Mouse (Mus musculus) bone marrow, adult 2 months (tissue): ENCODE data around the gene E2f4. TPM values are rescaled to one million over a fixed set of nuclear protein-coding genes. Genes with fewer than 3 reads are reported as not detected.

Experiments
- H3K27ac ChIP-seq: fragments of 200-500 bp; 2 replicates; pipeline ENCODE4 v1.5.1; 2012; ENCODE audit warnings: low read depth, mild to moderate bottlenecking, control low read depth, inconsistent platforms, low read length; ENCODE audit not compliant: control insufficient read depth, poor library complexity, insufficient read depth
- H3K4me1 ChIP-seq: fragments of 200-500 bp; 2 replicates; pipeline ENCODE4 v1.6.1; 2011; ENCODE audit warnings: low read length; ENCODE audit not compliant: control insufficient read depth, insufficient read depth
- H3K4me3 ChIP-seq: fragments of 200-500 bp; replicated peaks from 2 replicates; pipeline ENCODE3; 2011; ENCODE audit warnings: mild to moderate bottlenecking, low read depth, low read length, control low read depth; ENCODE audit not compliant: control insufficient read depth
- CTCF ChIP-seq: fragments of 200-500 bp; IDR thresholded peaks from 2 replicates; pipeline ENCODE4 v1.5.1; 2011; ENCODE audit warnings: low read length, control low read depth; ENCODE audit not compliant: control insufficient read depth, insufficient read depth
- POLR2A ChIP-seq: fragments of 200-500 bp; IDR thresholded peaks from 2 replicates; pipeline ENCODE4 v1.6.1; 2011; ENCODE audit warnings: low read depth, mild to moderate bottlenecking, control low read depth, low read length, borderline replicate concordance; ENCODE audit not compliant: control insufficient read depth
- WGBS: fragments of 180-500 bp; shearing (Covaris S2); methylation state at CpG from one replicate; pipeline ENCODE4 v1.1.7; 2018; 5-methylcytosine and 5-hydroxymethylcytosine counted together
- polyA plus RNA-seq: library from polyadenylated mRNA; stranded (reverse); fragments of >200 nt; gene quantifications from 2 replicates; pipeline ENCODE4 v1.2.4, GENCODE M21; 2011; ENCODE audit warnings: low replicate concordance; ENCODE audit not compliant: missing spikeins, insufficient read depth, insufficient read length

The E2f4 gene
- polyA plus RNA-seq, 1 experiment, result 115 TPM

DNA sequence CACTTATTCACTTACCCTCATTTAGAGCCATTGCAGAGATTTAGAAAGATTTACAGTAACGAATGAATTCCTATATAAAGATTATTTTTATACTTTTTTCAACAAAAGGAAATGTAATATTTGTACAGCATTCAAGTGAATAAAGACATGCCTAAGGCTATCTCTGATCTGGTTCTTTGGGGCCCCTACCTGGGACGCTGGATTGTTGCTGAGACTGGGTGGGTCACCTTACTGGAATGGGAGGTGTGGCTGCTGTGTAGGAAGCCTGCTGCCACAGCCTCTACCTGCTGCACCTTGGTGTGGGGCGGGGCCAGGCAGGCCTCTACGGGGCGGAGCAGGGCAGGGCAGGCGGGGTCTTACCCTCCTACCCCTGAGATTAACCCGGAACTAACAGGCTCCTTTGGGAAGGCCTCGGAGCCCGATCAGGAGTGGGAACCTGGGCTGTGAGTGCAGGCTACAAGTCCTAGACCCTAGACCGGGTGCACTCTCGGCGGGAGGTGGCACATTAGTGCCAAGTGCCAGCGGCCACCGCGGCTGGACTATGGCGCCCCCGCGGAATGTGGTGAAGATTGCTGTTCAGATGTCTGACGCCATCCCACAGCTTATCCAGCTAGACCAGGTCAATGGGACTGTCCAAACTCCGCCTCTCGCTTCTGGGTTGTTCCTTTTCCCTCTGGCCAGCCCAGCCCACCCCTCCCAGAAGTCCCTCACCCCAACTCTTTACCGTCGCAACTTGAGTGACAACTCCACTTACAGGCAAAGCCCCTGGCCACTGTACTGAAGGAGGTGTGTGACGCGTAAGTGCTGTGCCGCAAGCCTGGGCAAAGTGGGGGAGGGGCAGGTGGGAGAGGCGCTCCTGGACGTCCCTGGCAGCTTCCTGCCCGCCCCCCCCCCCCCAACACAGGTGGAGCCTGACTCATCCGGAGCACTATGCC, 8.0 kb downstream of the E2f4 start, which contains the start of gene Elmo3:
Gene Elmo3 (plus strand): TSS at position 391 of the 935 bp plus-strand sequence.
- WGBS, result 9% methylated on average over 29 of the region's 30 CpGs
- Histone ChIP-seq H3K27ac (peak within 1 kb of the TSS; percentile 7), H3K4me3 (peak within 1 kb of the TSS; percentile 2), H3K4me1 (no peaks in the 10 kb centered on the region; the same call in 1 of the 2 replicates)
- TF ChIP-seq CTCF (no peak), POLR2A (0 out of 2 replicates have a peak, but pooled peaks have one; percentile 34)

- Histone ChIP-seq H3K4me1 (no peaks in the 10 kb centered on the region; the same call in 1 of the 2 replicates), H3K27ac (no peak overlapping the region), H3K4me3 (no peak overlapping the region)
- WGBS, result 41% methylated on average over 5 of the region's 5 CpGs
- TF ChIP-seq POLR2A (no peak), CTCF (no peak)
Observed at GRCm38 (mm10) chr8:105306146-105306691, 8.8 kb downstream of the E2f4 start.

DNA sequence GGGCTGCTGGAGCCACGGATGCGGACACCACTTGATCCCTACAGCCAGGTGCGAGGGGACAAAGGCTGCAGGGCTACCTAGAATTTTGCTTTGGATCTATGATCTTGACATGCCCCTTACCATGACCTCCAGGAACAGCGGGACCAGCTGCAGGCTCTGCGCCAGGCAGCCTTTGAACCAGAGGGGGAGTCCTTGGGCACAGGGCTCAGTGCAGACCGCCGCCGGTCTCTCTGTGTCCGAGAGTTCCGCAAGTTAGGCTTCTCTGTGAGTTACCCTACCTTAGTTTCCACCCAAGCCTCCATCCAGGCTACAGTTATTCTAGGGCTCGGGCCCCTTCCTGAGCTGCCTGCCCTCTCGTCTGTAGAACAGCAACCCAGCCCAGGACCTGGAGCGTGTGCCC, 10.2 kb downstream of the E2f4 start:
- no peak overlapping the region for H3K4me3 ChIP-seq
- 96% methylated on average over 13 of the region's 13 CpGs for WGBS
- no peaks in the 10 kb centered on the region; the same call in none of the 2 replicates for H3K4me1 ChIP-seq
- H3K27ac ChIP-seq, result no peak overlapping the region
- no peak for TF ChIP-seq CTCF
- TF ChIP-seq POLR2A, result no peak

GRCm38 (mm10) chr8:105308428-105308827, 11.0 kb downstream of the E2f4 start:
- WGBS, result 94% methylated on average over 10 of the region's 10 CpGs
- no peaks in the 10 kb centered on the region; the same call in none of the 2 replicates for H3K4me1 ChIP-seq
- no peak for TF ChIP-seq CTCF
- TF ChIP-seq POLR2A, result no peak
- H3K27ac ChIP-seq, result no peak overlapping the region
- H3K4me3 ChIP-seq, result no peak overlapping the region

DNA sequence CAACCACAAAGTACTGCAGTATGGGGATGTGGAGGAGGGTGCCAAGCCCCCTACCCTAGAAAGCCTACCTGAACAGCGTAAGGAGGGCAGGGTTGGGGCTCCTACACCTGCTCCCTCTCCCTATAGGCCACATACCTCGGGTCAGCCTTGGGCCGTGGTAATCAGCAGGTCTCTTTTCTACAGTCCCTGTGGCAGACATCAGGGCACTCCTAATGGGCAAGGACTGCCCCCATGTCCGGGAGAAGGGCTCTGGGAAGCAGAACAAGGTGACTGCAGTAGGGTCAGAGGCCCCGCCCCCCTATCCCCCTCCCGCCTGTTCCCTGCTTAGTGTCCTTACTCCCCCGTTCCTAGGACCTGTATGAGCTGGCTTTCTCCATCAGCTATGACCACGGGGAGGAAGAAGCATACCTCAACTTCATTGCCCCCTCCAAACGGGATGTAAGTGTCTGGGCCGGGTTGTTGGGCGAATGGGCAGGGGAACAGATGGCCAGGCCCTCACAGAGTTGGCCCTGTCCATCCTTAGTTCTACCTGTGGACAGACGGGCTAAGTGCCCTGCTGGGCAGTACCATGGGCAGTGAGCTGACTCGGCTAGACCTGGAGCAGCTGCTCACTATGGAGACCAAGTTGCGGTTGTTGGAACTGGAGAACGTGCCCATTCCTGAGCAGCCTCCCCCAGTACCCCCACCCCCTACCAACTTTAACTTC, 11.8 kb downstream of the E2f4 start:
- Histone ChIP-seq H3K27ac (no peak overlapping the region), H3K4me3 (no peak overlapping the region), H3K4me1 (no peaks in the 10 kb centered on the region; the same call in none of the 2 replicates)
- 88% methylated on average over 15 of the region's 15 CpGs for WGBS
- TF ChIP-seq CTCF (no peak), POLR2A (no peak)

DNA sequence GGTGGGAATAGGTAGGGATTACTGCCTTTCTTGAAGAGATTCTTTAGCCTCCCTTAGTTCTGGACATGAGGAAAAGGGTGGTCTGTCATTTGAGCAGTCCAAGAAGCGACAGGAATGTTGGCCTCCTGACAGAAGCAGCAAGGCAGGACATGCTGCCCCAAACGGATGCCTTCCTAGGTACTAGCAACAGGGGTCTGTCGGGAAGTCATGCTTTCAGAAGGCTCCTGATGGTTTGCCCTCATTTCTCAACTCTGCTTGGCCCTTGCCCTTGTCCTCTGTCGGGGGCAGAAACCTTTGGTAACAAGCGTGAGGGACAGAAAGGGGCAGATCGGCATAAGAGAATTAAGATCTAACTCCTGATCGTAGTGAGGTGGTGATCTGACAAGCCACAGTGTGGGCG, 12.7 kb downstream of the E2f4 start:
- H3K4me1 ChIP-seq, result no peaks in the 10 kb centered on the region; the same call in none of the 2 replicates
- H3K4me3 ChIP-seq, result no peak overlapping the region
- no peak overlapping the region for H3K27ac ChIP-seq
- TF ChIP-seq POLR2A, result no peak
- TF ChIP-seq CTCF, result no peak
- WGBS, result 94% methylated on average over 8 of the region's 8 CpGs

GRCm38 (mm10) chr8:105311718-105312117, 14.3 kb downstream of the E2f4 start:
- no peak overlapping the region for H3K27ac ChIP-seq
- no peak overlapping the region for H3K4me3 ChIP-seq
- 53% methylated on average over 1 of the region's 1 CpGs for WGBS
- H3K4me1 ChIP-seq, result no peaks in the 10 kb centered on the region; the same call in none of the 2 replicates
- TF ChIP-seq CTCF (no peak), POLR2A (no peak)
